Mouse (Mus musculus) ovary, adult 18-20 months (tissue): Measurements from ENCODE around the gene Tmod2.

ENCODE experiments used
- DNase-seq: peaks from one replicate; pipeline ENCODE4 v3.0.0; 2022; ENCODE audit warnings: low spot score, mixed read lengths

Gene Tmod2

DNA sequence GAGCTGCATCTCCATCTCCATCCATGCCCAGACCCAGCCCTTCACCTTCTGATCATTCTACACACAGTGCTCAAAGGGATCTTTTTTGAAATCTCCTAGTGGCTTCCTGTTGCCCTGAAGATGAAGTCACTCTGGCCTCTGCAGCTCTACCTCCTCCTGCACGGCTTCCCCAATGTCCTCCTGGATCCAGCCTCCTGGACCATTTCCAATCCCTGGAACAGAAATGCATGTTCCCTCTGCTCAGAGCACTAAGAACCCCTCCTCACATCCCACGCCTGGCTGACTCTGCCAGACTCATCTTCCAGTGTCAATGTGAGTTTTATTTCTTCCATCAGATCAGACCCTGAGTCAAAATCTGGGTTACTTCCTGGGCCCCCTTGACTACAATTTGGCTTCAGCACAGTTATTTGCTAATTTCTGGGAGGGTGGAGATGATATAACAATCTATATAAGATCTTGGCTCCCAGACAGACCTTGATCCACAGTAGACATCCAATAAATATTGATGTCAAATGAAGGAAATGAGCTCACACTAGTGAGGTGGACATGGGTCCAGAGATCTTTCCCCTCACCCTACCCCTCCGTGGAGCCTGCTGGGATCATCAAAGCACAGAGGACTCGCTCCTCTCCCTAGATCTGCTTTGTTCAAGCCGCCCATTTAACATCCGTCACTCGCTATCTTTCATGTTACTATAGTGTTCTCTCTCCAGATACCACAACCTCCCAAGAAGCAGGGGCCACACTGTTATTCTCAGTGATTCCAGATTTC, 10.8 kb downstream of the Tmod2 start:
- no peak for DNase-seq

DNA sequence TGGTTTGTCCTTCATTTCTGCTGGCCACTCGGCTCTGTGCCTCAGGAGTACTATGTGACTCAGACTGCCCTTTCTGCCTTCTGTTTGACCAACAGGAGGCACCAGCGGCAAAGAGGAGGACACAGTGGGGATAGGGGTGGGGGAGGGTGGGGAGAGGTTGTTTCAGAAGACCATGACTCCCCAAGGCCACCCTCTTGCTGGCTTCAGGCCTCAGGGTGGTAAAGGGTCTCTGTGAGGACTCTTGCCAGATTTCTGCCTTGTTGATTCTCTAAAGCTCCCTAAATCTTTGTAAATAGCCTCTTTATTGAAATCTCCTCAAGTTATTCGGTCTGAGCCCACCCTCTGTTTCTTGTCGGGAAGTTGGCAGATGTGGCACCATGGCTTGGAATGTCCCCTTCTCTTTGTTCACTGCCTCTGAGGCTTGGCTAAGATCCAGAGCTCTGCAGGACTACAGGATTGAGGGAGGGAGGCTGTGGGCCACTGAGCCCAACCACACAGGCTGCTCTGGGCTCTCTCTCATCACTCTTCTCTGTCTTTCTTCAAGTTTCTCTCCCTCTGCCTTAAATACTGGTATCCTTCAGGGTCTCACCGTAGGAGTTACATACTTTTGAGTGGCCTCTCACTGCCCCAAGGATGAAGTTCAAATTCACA, 11.8 kb downstream of the Tmod2 start:
- no peak for DNase-seq

DNA sequence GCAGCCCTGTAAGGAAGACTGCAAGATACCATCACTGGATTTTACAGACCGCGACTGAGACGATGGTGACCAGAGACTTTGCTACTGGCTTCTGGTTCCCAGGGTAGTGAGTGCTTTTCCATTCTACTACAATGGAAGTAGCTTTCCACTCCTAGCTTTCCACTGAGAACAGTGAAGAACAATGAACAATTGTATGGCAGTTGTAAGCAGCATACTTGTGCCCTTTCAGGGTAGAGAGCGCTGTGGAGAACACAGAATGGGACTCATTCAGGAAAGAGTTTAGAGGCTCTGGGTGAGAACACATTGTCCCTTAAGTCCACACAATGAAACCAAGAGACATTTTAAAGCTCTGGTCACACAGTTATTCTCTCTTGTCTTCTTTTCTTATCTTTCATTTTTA, 13.5 kb downstream of the Tmod2 start:
- DNase-seq, result no peak

GRCm38 (mm10) chr9:75597036-75597435, 14.1 kb downstream of the Tmod2 start:
- no peak for DNase-seq

- DNase-seq, result no peak
Observed at GRCm38 (mm10) chr9:75593481-75593880, 17.6 kb downstream of the Tmod2 start.

DNA sequence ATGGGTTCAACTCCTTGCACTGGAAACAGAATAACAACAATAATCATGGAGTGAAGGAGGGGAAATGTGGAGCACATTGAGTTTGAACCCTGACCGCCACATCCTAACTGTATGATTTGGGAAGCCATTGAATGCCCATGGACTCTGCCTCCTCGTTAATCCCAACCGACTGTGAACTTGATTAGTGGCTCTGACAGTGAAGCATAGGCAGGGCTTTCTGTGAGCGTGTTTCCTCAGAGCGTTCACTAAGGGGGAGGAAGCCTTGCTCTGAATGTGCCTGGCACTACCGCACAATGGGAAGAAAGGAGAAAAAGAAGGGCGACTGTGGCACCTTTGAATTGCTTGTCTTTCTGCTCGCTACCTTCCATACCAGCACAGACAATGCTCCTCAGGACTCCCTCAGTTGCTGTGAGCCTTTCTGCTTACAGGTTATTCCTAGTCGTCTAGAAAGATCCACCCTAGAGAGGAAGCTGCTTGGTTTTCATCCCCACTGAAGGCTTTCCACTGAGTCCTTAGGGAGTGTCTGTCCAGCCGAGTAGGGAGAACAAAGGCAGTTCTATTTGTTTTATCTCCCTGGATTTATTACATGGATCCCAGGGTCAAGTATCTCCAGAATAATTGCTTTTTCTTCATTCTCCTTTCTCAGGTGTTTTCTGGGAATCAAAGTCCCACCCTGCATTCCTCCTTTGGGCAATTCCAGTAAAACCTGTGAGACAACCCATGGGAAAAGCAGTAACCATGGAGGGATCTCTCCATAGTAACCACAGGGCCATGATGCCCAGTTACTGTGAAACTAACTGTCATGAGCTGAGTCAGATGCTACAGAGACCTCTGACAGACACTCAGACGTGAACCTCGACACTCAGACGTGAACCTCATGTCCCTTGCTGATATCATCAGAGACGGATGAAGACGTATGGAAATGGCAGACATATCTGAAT, 21.0 kb downstream of the Tmod2 start:
- DNase-seq, result no peak

DNA sequence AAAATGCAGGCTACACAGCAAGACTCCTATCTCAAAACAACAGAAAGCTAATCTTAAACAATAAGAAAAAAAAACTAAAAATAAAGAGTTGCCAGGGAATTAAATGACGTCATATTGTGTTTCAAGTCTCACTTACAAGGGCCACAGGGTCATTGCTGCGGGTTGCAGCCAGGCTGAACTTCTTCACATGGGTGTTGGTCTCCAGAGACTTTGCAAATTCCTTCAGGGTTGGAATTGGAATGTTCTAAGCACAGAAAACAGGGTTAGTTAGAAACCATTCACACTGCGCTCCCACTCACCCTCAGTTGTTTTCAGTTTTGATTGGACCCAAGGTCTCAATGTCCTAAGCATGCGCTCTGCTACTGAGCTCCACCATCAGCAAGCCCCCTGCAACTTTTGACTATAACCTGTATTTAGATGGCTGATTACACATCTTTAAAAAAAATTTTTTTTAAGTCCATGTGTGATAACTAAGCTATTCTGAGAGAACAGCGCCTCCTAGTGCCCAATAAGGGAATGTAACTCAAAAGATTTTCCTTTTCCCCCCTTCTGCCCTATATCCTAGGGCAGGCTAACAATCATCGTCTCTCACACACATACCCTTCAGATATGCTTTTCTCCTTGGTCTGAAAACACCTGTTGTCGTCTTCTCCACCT, 29.3 kb downstream of the Tmod2 start:
- no peak for DNase-seq

GRCm38 (mm10) chr9:75579321-75579720, 31.8 kb downstream of the Tmod2 start:
- no peak for DNase-seq

DNA sequence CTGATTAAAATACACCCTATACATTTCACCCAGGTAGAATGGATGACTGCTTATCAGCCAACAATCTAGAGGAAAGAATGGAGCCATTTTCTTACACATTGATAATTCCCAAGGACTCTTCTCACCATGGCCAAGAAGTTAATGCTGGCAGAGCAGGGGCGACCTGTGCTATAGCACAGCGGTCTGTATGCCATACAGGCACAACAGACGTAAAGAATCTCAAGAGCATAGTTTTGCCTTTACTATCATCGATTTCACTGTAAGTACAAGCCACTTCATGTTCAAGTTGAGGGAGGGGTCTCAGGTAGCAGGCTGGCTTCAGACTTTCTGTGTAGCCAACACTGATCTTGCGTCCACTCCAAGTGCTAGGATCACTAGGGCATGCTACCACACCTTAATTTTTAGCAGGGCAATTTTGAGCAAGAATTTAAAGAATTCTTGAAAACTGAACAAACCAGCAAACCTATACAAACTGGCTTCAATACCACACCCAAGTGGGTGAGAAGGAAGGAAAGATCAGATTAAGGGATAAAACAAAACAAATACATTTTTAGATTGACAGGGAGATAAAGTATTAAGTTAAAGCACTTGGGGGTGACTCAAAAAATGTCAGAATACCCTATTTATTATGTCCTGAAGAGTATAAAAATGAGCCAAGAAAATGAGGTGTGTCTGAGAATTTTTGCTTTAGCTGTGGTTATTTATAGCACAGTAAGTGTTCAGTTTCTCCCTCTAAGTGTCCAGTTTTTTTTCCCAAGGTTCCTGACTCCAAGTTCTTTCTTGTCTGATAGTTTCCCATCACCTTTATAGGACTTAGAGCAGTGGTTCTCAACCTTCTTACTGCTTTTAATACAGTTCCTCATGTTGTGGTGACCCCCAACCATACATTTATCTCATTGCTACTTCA, 39.8 kb downstream of the Tmod2 start:
- no peak for DNase-seq

DNA sequence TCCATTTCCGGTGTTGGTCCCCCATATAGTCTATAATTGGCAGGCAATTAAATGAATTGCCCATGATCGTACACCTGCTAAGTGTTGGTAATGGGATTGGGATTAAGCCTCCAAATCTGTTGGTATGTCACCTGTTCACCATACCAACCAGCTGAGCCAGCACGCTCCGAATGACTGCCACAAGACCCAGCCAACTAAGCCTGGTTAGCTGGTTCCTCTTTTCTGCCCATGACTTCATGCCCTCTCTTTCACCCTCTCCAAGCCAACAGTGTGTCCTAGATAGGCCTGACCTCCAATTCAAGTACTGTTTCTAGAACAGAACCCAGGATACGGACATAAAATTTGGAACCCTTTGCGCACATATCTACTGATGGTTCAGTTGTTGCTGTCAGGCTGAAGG, 42.7 kb downstream of the Tmod2 start:
- DNase-seq, result no peak

DNA sequence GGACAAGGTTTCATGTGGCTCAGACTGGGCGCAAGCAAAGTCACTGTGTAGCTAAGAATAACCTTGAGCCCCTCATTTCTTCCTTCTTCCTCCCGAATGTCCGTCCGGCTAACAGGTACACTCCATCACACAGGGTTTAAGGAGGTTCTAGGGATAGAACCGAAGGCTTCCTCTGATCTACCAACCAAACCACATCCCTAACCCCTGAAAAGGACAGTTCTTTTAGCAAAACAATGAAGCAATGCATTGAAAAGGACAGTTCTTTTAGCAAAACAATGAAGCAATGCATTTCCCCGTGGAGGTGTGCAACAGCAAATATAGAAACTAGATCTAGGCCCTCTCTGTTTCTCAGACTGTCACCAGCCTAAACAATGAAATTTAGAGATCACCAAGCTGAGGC, 46.2 kb downstream of the Tmod2 start:
- DNase-seq, result no peak

GRCm38 (mm10) chr9:75563622-75564021, 47.5 kb downstream of the Tmod2 start:
- DNase-seq, result no peak

- DNase-seq, result no peak
Observed at GRCm38 (mm10) chr9:75563176-75563575, 47.9 kb downstream of the Tmod2 start.

- no peak for DNase-seq
Observed at GRCm38 (mm10) chr9:75561040-75561669, 50.0 kb downstream of the Tmod2 start.

DNA sequence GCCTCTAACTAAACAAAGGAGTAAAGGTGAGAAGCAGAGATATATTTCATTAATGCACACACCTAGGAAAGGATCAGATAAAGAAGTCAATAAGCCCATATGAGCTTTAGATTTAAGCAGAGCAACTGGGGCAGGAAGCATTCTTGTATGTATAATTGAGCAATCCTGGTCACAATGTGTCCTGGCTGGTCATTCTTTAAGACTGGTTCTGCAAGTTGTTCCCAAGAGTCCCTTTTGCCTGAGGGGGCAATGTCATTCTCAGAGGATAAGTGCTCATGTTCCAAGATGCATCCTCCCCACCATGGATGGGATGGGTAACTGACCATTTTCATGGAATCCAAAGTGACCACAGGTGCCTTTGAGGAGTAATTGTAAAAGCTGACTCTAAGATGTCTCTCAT, 50.8 kb downstream of the Tmod2 start:
- no peak for DNase-seq

DNA sequence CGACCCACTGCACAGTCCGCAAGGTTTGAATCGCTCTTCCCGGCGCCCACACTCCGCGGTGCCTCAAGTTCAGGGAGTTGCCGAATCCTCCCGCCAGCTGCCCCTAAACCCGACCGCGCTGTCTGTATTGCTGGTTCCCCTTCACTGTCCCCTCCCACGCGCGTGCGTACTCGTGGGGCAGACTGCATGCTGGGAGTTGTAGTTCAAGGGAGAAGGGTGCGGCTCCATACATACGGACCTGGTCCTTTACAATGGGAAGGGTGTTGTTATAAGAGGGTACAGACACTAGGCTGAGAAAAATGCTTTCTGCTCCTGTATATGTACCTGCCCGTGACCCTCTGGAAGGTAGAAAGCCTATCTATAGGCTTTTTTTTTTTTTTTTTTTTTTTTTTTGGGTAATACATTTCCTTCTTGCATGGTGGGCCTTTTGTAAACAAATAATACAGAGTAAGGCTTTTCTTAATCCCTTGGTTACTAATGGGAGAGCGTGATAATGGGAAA, 51.6 kb downstream of the Tmod2 start, which contains the start of gene Tmod3:
Tmod3 (minus strand) TSS at position 146 of the 501 bp plus-strand sequence.
- DNase-seq, result peak; percentile 89

DNA sequence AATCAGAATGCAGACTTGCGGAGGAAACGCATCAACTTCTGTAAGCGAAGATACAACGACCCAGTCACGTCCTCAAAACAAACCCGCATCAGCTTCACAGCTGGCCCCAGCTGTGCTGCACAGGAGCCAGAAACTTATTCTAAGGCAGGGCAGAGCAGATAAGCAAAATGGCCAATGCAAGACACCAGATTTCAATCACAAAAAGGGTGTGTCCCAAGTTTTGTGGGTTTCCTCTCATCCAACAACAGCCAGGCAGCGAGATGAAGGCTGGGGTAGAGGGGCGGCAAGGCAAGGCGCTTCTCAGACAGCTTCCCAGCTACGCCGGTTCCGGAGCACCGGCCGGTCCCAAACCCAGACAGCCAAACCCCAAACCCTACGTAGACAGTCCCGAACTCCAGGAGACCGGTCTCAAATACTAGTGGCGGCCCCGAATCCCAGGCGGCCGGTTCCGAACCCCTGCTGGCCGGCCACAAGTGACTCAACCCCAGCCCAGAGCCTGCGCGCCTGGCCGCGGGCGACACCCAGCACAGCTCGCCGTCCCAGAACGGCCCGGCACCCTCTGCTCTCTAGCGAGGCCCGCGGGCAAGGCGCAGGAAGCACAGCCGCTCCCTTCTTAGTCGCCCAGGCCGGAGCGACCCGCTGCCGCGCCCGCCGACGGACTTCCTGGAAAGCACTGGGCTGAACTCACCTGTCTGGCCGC, 52.2 kb downstream of the Tmod2 start:
- DNase-seq, result peak; percentile 8

DNA sequence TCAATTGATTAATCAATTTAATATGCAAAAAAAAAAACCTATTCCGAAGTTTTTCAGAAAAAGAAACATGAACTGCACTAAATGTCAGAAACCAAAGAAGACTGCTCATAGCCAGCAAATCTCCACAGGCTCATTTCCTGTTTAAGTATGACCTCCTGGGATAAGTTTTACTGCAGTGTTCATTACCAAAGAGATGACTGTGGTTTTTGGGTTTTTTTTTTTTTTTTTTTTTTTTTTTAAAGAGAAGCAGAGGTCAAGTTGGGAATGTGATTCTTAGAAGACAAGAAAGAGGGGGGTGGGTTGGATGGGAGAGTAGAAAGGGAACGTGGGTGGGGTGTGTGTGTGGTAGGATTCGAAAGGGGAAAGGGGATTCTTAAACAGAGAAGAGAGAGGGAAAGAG, 52.8 kb downstream of the Tmod2 start:
- no peak for DNase-seq

DNA sequence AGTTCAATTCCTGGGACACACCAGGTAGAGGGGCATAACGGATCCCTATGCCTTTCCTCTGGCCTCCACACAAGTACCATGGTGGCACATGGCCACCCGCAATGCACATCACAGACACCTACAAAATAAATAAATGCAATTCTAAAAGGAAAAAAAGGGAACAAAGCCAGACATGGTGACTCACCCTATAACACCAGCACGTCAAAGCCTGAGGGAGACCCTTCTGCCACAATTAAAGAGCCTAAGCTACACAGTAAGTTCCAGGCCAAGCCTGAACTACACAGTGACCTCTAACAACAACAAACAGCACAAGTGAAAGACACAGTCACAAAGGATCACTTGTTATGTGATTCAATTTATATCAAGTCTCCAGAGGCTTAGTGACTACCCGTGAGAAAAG, 57.4 kb downstream of the Tmod2 start:
- no peak for DNase-seq

DNA sequence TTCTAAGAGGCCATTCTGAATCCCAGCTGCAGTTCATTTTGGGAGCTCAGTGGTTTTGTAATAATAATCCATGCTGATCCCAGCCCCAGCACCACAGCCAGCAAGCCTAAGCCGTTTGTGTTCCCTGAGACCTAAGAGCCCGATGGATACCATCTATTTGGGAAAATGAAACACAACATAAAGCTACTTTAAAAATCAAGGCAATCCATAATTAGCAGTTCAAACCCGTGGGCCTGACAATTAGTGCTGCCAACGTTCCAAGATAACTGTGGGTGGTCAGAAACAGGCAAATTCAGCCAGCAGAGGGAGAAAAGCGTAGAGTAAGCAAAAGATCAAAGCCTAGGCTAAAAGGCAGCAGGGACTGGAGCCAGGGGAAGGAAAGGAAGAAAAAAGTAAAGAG, 59.8 kb downstream of the Tmod2 start:
- DNase-seq, result no peak
